ENCODE assay signal across 9 mouse cellular contexts in genomic region chr11:11115031-11115647, GRCm38 (mm10). TPM values are rescaled to one million over a fixed set of nuclear protein-coding genes. Genes with fewer than 3 reads are reported as not detected.
DNase-seq lines count a peak whose midpoint lies in the region; ATAC-seq lines count a peak whose summit lies in the region.
"Had no signal": no experiment of that assay in that cellular context is flagged by ENCODE, and none has a peak within 500 bp of the region (broad histone marks: within the 10 kb centered on the region; RNA-seq: fewer than 3 reads in every experiment).

No protein-coding gene starts in this region.

- H3K4me3 ChIP-seq in heart, embryonic 14.5 days (ENCODE audit: control insufficient read depth in 1 of 2, insufficient read depth in 1 of 2, low read depth in 1 of 2, low read length in 2 of 2) = peak overlapping the region; percentile 21 to 45
- peak overlapping the region; percentile 54 for H3K4me3 ChIP-seq in forebrain, embryonic 15.5 days
- H3K4me3 ChIP-seq in midbrain, embryonic 11.5 days (ENCODE audit: low read depth, low read length) = peak overlapping the region; percentile 51

- peak overlapping the region; percentile 79 for H3K4me2 ChIP-seq in heart, embryonic 14.5 days (ENCODE audit: low read length)
- peak overlapping the region; percentile 89 for H3K4me2 ChIP-seq in forebrain, embryonic 15.5 days (replicated peaks)
- H3K4me2 ChIP-seq in midbrain, embryonic 11.5 days = peak overlapping the region; percentile 93

- no peak; the same call in 1 of the 2 replicates for ATAC-seq in heart, embryonic 14.5 days (ENCODE audit: insufficient number of reproducible peaks, insufficient read depth, low FRiP score, low read depth)
- ATAC-seq in forebrain, embryonic 15.5 days (replicated peaks) = no peak; the same call in 1 of the 2 replicates
- no peak for ATAC-seq in midbrain, embryonic 11.5 days (ENCODE audit: low FRiP score)

- H3K27ac ChIP-seq in heart, embryonic 14.5 days (replicated peaks in 1 of 2; ENCODE audit: control insufficient read depth in 1 of 2, insufficient read depth in 1 of 2, low read depth in 2 of 2, low read length in 2 of 2) = no peak overlapping the region
- H3K27ac ChIP-seq in forebrain, embryonic 15.5 days (replicated peaks) = no peak overlapping the region
- no peak overlapping the region for H3K27ac ChIP-seq in midbrain, embryonic 11.5 days (ENCODE audit: low read depth, low read length)

- intact Hi-C loops in heart, postnatal 25 days (cut with DNase I) = no loop called here

- no peaks in the 10 kb centered on the region for H3K9me3 ChIP-seq in heart, embryonic 14.5 days (ENCODE audit: control insufficient read depth, low read length)
- no peaks in the 10 kb centered on the region for H3K9me3 ChIP-seq in forebrain, embryonic 15.5 days
- H3K9me3 ChIP-seq in midbrain, embryonic 11.5 days (ENCODE audit: control insufficient read depth, low read length) = no peaks in the 10 kb centered on the region

- DNase-seq in heart, postnatal 25 days (ENCODE audit: low spot score) = no peak
- DNase-seq in R1 (ENCODE audit: low read depth, low spot score) = peak; percentile 52
- DNase-seq in midbrain, embryonic 11.5 days (ENCODE audit: low spot score, missing footprints) = peak; percentile 91
- no peak for DNase-seq in adrenal gland, adult 2 months
- DNase-seq in thymus, postnatal 36 days = no peak
- DNase-seq in MN1 (ENCODE audit: low spot score) = no peak

- H3K36me3 ChIP-seq in heart, embryonic 14.5 days (ENCODE audit: control insufficient read depth, insufficient read depth, low read length) = no peaks in the 10 kb centered on the region
- H3K36me3 ChIP-seq in forebrain, embryonic 15.5 days = no peaks in the 10 kb centered on the region
- H3K36me3 ChIP-seq in midbrain, embryonic 11.5 days (ENCODE audit: control insufficient read depth, insufficient read depth, low read length) = no peaks in the 10 kb centered on the region

- H3K27me3 ChIP-seq in heart, embryonic 14.5 days (ENCODE audit: control insufficient read depth, insufficient read depth, low read length) = peaks cover 69% of the 10 kb centered on the region
- peaks cover 72% of the 10 kb centered on the region for H3K27me3 ChIP-seq in forebrain, embryonic 15.5 days
- peaks cover 51% of the 10 kb centered on the region for H3K27me3 ChIP-seq in midbrain, embryonic 11.5 days (ENCODE audit: control insufficient read depth, insufficient read depth, low read length)

- WGBS in heart, embryonic 14.5 days = 1% methylated on average over 17 of the region's 17 CpGs
- under 1% methylated on average over 17 of the region's 17 CpGs for WGBS in forebrain, embryonic 15.5 days
- 1% methylated on average over 17 of the region's 17 CpGs for WGBS in midbrain, embryonic 11.5 days

- H3K9ac ChIP-seq in heart, embryonic 14.5 days (ENCODE audit: low read length) = no peak overlapping the region
- H3K9ac ChIP-seq in forebrain, embryonic 15.5 days (replicated peaks) = peak overlapping the region; percentile 54
- H3K9ac ChIP-seq in midbrain, embryonic 11.5 days (ENCODE audit: low read length) = peak overlapping the region; percentile 49

- H3K4me1 ChIP-seq in heart, embryonic 14.5 days (ENCODE audit: control insufficient read depth in 2 of 2, insufficient read depth in 2 of 2, low read length in 2 of 2) = peaks cover 5 to 13% of the 10 kb centered on the region in 2 experiments; a peak in 3 of 4 replicates
- H3K4me1 ChIP-seq in forebrain, embryonic 15.5 days = peaks cover 35% of the 10 kb centered on the region
- peaks cover 11% of the 10 kb centered on the region for H3K4me1 ChIP-seq in midbrain, embryonic 11.5 days (ENCODE audit: control insufficient read depth, insufficient read depth, low read length)

RNA-seq across cellular contexts. Expression of gene Vwc2, which starts 1.1 kb away (rescaled TPM):
- 0.58 and 1.3 TPM in 2 replicates for polyA plus RNA-seq in heart, embryonic 14.5 days (2014; fragmentation: Nextera tagmentation; extraction: Ambion mirVana)
- not detected for total RNA-seq in heart, postnatal 25 days (2021)
- 3.7 and 5.0 TPM in 2 replicates for polyA plus RNA-seq in forebrain, embryonic 15.5 days (2015; fragmentation: Nextera tagmentation; extraction: Ambion mirVana)
- polyA plus RNA-seq in midbrain, embryonic 11.5 days (2014; fragmentation: Nextera tagmentation; extraction: Ambion mirVana) = 0.92 and 1.3 TPM in 2 replicates
- under 1 TPM; 0.29 to 0.31 TPM for total RNA-seq in adrenal gland, adult 2 months (2021)
- 0.61 and 1.4 TPM in 2 replicates for polyA plus RNA-seq in adrenal gland, adult 2 months (2012; rRNA removed)
- total RNA-seq: CH12.LX had no signal

Comparison
In these comparisons a context has a peak if more than half of its experiments do, and no peak if none do; other contexts are left out.
1. DNase-seq: peak in R1 (single experiment) and midbrain, embryonic 11.5 days (single experiment); none in heart, postnatal 25 days (single experiment), adrenal gland, adult 2 months (single experiment), thymus, postnatal 36 days (0 of 2) and MN1 (single experiment).
2. Peak in every context shown above with its lines, with median percentiles within 50 percentile points of each other: H3K4me2 ChIP-seq and H3K4me3 ChIP-seq.